ENCODE assay signal across 9 mouse cellular contexts in the genomic region with DNA sequence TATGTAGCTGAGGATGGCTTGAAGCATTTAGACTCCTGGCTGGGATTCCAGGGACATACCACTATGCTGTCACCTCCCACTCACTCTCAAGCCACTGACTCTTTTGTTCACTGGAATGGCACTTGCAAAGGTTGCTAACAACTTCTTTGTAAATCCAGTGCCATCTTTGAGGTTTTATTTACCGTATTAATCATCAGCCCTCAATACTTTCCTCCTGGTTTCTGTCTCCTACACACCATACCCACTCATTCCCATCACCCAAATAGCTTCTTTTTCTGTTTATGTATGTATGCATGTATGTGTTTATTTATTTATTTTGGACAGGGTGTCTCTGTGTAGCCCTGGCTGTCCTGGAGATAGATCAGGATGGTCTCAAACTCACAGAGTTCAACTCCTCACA. TPM values are rescaled to one million over a fixed set of nuclear protein-coding genes. Genes with fewer than 3 reads are reported as not detected.
DNase-seq lines count a peak whose midpoint lies in the region; ATAC-seq lines count a peak whose summit lies in the region.
"Had no signal": no experiment of that assay in that cellular context is flagged by ENCODE, and none has a peak within 500 bp of the region (broad histone marks: within the 10 kb centered on the region; RNA-seq: fewer than 3 reads in every experiment).

No protein-coding gene starts in this region.

- no peak for ATAC-seq in kidney, embryonic 14.5 days (ENCODE audit: low FRiP score, low TSS enrichment)
- ATAC-seq in intestine, embryonic 15.5 days = no peak
- no peak for ATAC-seq in midbrain, embryonic 15.5 days (replicated peaks)

- H3K4me1 ChIP-seq in kidney, embryonic 14.5 days (ENCODE audit: control insufficient read depth, insufficient read depth, low read length) = no peaks in the 10 kb centered on the region
- H3K4me1 ChIP-seq in intestine, embryonic 15.5 days (replicated peaks) = peaks cover 11% of the 10 kb centered on the region; the same call in 1 of the 2 replicates
- peaks cover 12% of the 10 kb centered on the region for H3K4me1 ChIP-seq in midbrain, embryonic 15.5 days

- H3K27me3 ChIP-seq in kidney, embryonic 14.5 days (ENCODE audit: control insufficient read depth, insufficient read depth, low read length) = peaks cover 5% of the 10 kb centered on the region; the same call in 1 of the 2 replicates
- no peaks in the 10 kb centered on the region for H3K27me3 ChIP-seq in intestine, embryonic 15.5 days (replicated peaks)
- no peaks in the 10 kb centered on the region for H3K27me3 ChIP-seq in midbrain, embryonic 15.5 days (replicated peaks)

- no peaks in the 10 kb centered on the region for H3K36me3 ChIP-seq in kidney, embryonic 14.5 days (ENCODE audit: control insufficient read depth, insufficient read depth, low read length)
- H3K36me3 ChIP-seq in intestine, embryonic 15.5 days = no peaks in the 10 kb centered on the region
- no peaks in the 10 kb centered on the region for H3K36me3 ChIP-seq in midbrain, embryonic 15.5 days (replicated peaks)

- H3K4me2 ChIP-seq in kidney, embryonic 14.5 days (replicated peaks; ENCODE audit: low read depth, low read length) = peak overlapping the region; percentile 61
- H3K4me2 ChIP-seq in intestine, embryonic 15.5 days (replicated peaks) = peak overlapping the region; percentile 83
- peak overlapping the region; percentile 63 for H3K4me2 ChIP-seq in midbrain, embryonic 15.5 days

- no peak overlapping the region for H3K27ac ChIP-seq in kidney, embryonic 14.5 days (ENCODE audit: low read depth, low read length)
- H3K27ac ChIP-seq in intestine, embryonic 15.5 days = no peak overlapping the region
- no peak overlapping the region for H3K27ac ChIP-seq in midbrain, embryonic 15.5 days

- no peak for DNase-seq in kidney, postnatal 4 days
- DNase-seq in fat pad, adult 2 months (ENCODE audit: extremely low read depth, low read depth, low spot score) = peak; percentile 8
- DNase-seq in thymus, postnatal 36 days = no peak
- DNase-seq in gastrocnemius, adult 18-20 months (ENCODE audit: low spot score) = no peak
- no peak for DNase-seq in cerebellum, adult 8-10 months

- no peak overlapping the region for H3K9ac ChIP-seq in kidney, embryonic 14.5 days (ENCODE audit: low read depth, low read length)
- no peak overlapping the region for H3K9ac ChIP-seq in intestine, embryonic 15.5 days
- H3K9ac ChIP-seq in midbrain, embryonic 15.5 days = no peak overlapping the region

- H3K9me3 ChIP-seq in kidney, embryonic 14.5 days (ENCODE audit: control insufficient read depth, low read length) = no peaks in the 10 kb centered on the region
- H3K9me3 ChIP-seq in intestine, embryonic 15.5 days = no peaks in the 10 kb centered on the region
- no peaks in the 10 kb centered on the region for H3K9me3 ChIP-seq in midbrain, embryonic 15.5 days

- H3K4me3 ChIP-seq in kidney, embryonic 14.5 days (ENCODE audit: low read length) = peak overlapping the region; percentile 47; the same call in 1 of the 2 replicates
- H3K4me3 ChIP-seq in intestine, embryonic 15.5 days (replicated peaks) = no peak overlapping the region
- H3K4me3 ChIP-seq in midbrain, embryonic 15.5 days = no peak overlapping the region

- 74% methylated on average over 1 of the region's 1 CpGs for WGBS in kidney, embryonic 14.5 days
- 83% methylated on average over 1 of the region's 1 CpGs for WGBS in intestine, embryonic 15.5 days
- 81% methylated on average over 1 of the region's 1 CpGs for WGBS in midbrain, embryonic 15.5 days

RNA-seq across cellular contexts. Expression of a gene that starts 0.8 kb away (rescaled TPM):
- polyA plus RNA-seq in kidney, embryonic 14.5 days (2014; fragmentation: Nextera tagmentation; extraction: Ambion mirVana) = 10.1 and 13.8 TPM in 2 replicates
- polyA plus RNA-seq in intestine, embryonic 15.5 days (2015; fragmentation: Nextera tagmentation; extraction: Ambion mirVana) = 9.5 and 11.7 TPM in 2 replicates
- polyA plus RNA-seq in midbrain, embryonic 15.5 days (2015; fragmentation: Nextera tagmentation; extraction: Ambion mirVana) = 9.6 and 11.1 TPM in 2 replicates
- 1 to 10 TPM; 4.5 to 6.9 TPM for total RNA-seq in gastrocnemius, adult 18-20 months (2021)

RNA-seq across cellular contexts. Expression of a gene that starts 0.9 kb away (rescaled TPM):
- polyA plus RNA-seq in kidney, embryonic 14.5 days (2014; fragmentation: Nextera tagmentation; extraction: Ambion mirVana) = 0.15 and 0.54 TPM in 2 replicates
- polyA plus RNA-seq in intestine, embryonic 15.5 days (2015; fragmentation: Nextera tagmentation; extraction: Ambion mirVana) = 0.19 and 0.32 TPM in 2 replicates
- polyA plus RNA-seq in midbrain, embryonic 15.5 days (2015; fragmentation: Nextera tagmentation; extraction: Ambion mirVana) = 1.8 TPM in 2 replicates
- not detected for total RNA-seq in gastrocnemius, adult 18-20 months (2021)
- total RNA-seq: gastrocnemius, postnatal 25 days had no signal
